Mouse (Mus musculus) midbrain, embryonic 10.5 days (tissue): Measurements from ENCODE around the gene Nup85. TPM values are rescaled to one million over a fixed set of nuclear protein-coding genes. Genes with fewer than 3 reads are reported as not detected.
A peak's percentile ranks its signal among the peaks of the same experiment; 100 is the strongest.

Source experiments
- DNase-seq: peaks from one replicate; pipeline ENCODE4 v3.0.0-alpha.2; 2017; ENCODE audit warnings: low spot score
- H3K27ac ChIP-seq: fragments of 300-500 bp; sonication (generic); replicated peaks from 2 replicates; pipeline ENCODE4 v1.5.1; 2016; ENCODE audit warnings: mild to moderate bottlenecking
- H3K27me3 ChIP-seq: fragments of 300-500 bp; sonication (generic); 2 replicates; pipeline ENCODE4 v1.6.1; 2016; ENCODE audit warnings: low read depth, mild to moderate bottlenecking; ENCODE audit not compliant: poor library complexity, severe bottlenecking
- H3K36me3 ChIP-seq: fragments of 300-500 bp; sonication (generic); 2 replicates; pipeline ENCODE4 v1.6.1; 2016; ENCODE audit warnings: mild to moderate bottlenecking, moderate library complexity
- H3K4me1 ChIP-seq: fragments of 300-500 bp; sonication (generic); 2 replicates; pipeline ENCODE4 v1.6.1; 2016
- H3K4me3 ChIP-seq: fragments of 300-500 bp; sonication (generic); 2 replicates; pipeline ENCODE4 v1.5.1; 2016; ENCODE audit warnings: mild to moderate bottlenecking, moderate library complexity
- H3K9me3 ChIP-seq: fragments of 300-500 bp; sonication (generic); replicated peaks from 2 replicates; pipeline ENCODE4 v1.6.1; 2016; ENCODE audit warnings: mild to moderate bottlenecking
- WGBS: fragments of 180-500 bp; shearing (Covaris S2); methylation state at CpG from one replicate; pipeline ENCODE4 v1.1.7; 2016; 5-methylcytosine and 5-hydroxymethylcytosine counted together
- polyA plus RNA-seq: library from polyadenylated mRNA; unstranded; fragments of >200 nt; fragmentation: Nextera tagmentation; extraction: Ambion mirVana; gene quantifications from 2 replicates; pipeline ENCODE4 v1.2.1, GENCODE M21; 2016

Nup85 gene
- polyA plus RNA-seq, 1 experiment from 2014 or later, result 265 TPM

- no peak overlapping the region for H3K4me3 ChIP-seq
- H3K27ac ChIP-seq, result no peak overlapping the region
- 94% methylated on average over 9 of the region's 9 CpGs for WGBS
- H3K4me1 ChIP-seq, result no peaks in the 10 kb centered on the region
- H3K27me3 ChIP-seq, result no peaks in the 10 kb centered on the region
- H3K9me3 ChIP-seq, result no peaks in the 10 kb centered on the region
- peaks cover 97% of the 10 kb centered on the region for H3K36me3 ChIP-seq
- DNase-seq, result no peak
These were observed 22.2 kb downstream of the Nup85 start for GRCm38 (mm10) chr11:115586403-115586802.

- Histone ChIP-seq H3K4me3 (no peak overlapping the region), H3K4me1 (no peaks in the 10 kb centered on the region), H3K9me3 (no peaks in the 10 kb centered on the region), H3K36me3 (peaks cover 97% of the 10 kb centered on the region), H3K27me3 (no peaks in the 10 kb centered on the region), H3K27ac (no peak overlapping the region)
- 85% methylated on average over 9 of the region's 9 CpGs for whole genome bisulfite sequencing
- no peak for DNase-seq
These were observed 23.8 kb downstream of the Nup85 start for GRCm38 (mm10) chr11:115587984-115588383.

GRCm38 (mm10) chr11:115590526-115591075 is 26.4 kb downstream of the Nup85 start:
- Histone ChIP-seq H3K4me3 (no peak overlapping the region), H3K9me3 (no peaks in the 10 kb centered on the region), H3K4me1 (no peaks in the 10 kb centered on the region), H3K36me3 (peaks cover 97% of the 10 kb centered on the region), H3K27me3 (no peaks in the 10 kb centered on the region), H3K27ac (no peak overlapping the region)
- 91% methylated on average over 2 of the region's 2 CpGs for WGBS
- DNase-seq, result no peak

- peaks cover 98% of the 10 kb centered on the region for H3K36me3 ChIP-seq
- no peak overlapping the region for H3K4me3 ChIP-seq
- no peaks in the 10 kb centered on the region for H3K9me3 ChIP-seq
- H3K27ac ChIP-seq, result no peak overlapping the region
- 93% methylated on average over 3 of the region's 3 CpGs for WGBS
- H3K27me3 ChIP-seq, result no peaks in the 10 kb centered on the region
- DNase-seq, result no peak
- no peaks in the 10 kb centered on the region for H3K4me1 ChIP-seq
These were observed 31.0 kb downstream of the Nup85 start for GRCm38 (mm10) chr11:115595209-115595608.

GRCm38 (mm10) chr11:115598309-115598708 is 34.1 kb downstream of the Nup85 start:
- H3K36me3 ChIP-seq, result peaks cover 88% of the 10 kb centered on the region

GRCm38 (mm10) chr11:115599722-115600121 is 35.5 kb downstream of the Nup85 start:
- Histone ChIP-seq H3K27me3 (no peaks in the 10 kb centered on the region), H3K4me1 (peaks cover 21% of the 10 kb centered on the region), H3K27ac (no peak overlapping the region), H3K4me3 (no peak overlapping the region), H3K36me3 (peaks cover 73% of the 10 kb centered on the region), H3K9me3 (no peaks in the 10 kb centered on the region)
- no peak for DNase-seq
- 94% methylated on average over 7 of the region's 7 CpGs for WGBS

More at GRCm38 (mm10) chr11:115598309-115598708, 34.1 kb downstream of the Nup85 start:
- DNase-seq, result no peak
- Histone ChIP-seq H3K4me3 (no peak overlapping the region), H3K27me3 (no peaks in the 10 kb centered on the region), H3K4me1 (peaks cover 16% of the 10 kb centered on the region), H3K27ac (no peak overlapping the region), H3K9me3 (no peaks in the 10 kb centered on the region)
- 96% methylated on average over 4 of the region's 4 CpGs for WGBS

- 96% methylated on average over 15 of the region's 15 CpGs for WGBS
- peaks cover 71% of the 10 kb centered on the region for H3K36me3 ChIP-seq
These were observed 36.5 kb downstream of the Nup85 start for GRCm38 (mm10) chr11:115600743-115601142.

GRCm38 (mm10) chr11:115601174-115601573 is 36.9 kb downstream of the Nup85 start:
- Histone ChIP-seq H3K27ac (no peak overlapping the region), H3K4me3 (no peak overlapping the region), H3K9me3 (no peaks in the 10 kb centered on the region), H3K27me3 (no peaks in the 10 kb centered on the region), H3K4me1 (peaks cover 33% of the 10 kb centered on the region), H3K36me3 (peaks cover 71% of the 10 kb centered on the region)
- DNase-seq, result no peak
- WGBS, result 96% methylated on average over 4 of the region's 4 CpGs

More at GRCm38 (mm10) chr11:115600743-115601142, 36.5 kb downstream of the Nup85 start:
- H3K4me3 ChIP-seq, result no peak overlapping the region
- no peaks in the 10 kb centered on the region for H3K9me3 ChIP-seq
- peaks cover 31% of the 10 kb centered on the region for H3K4me1 ChIP-seq
- no peak overlapping the region for H3K27ac ChIP-seq
- no peaks in the 10 kb centered on the region for H3K27me3 ChIP-seq
- no peak for DNase-seq

- H3K27me3 ChIP-seq, result no peaks in the 10 kb centered on the region
- no peaks in the 10 kb centered on the region for H3K9me3 ChIP-seq
- peak overlapping the region; percentile 100 for H3K4me3 ChIP-seq
- H3K36me3 ChIP-seq, result peaks cover 71% of the 10 kb centered on the region
- H3K4me1 ChIP-seq, result peaks cover 33% of the 10 kb centered on the region
- H3K27ac ChIP-seq, result peak overlapping the region; percentile 97
- no peak for DNase-seq
- 8% methylated on average over 15 of the region's 15 CpGs for WGBS
These were observed 38.9 kb downstream of the Nup85 start for GRCm38 (mm10) chr11:115603128-115603475.

- peaks cover 71% of the 10 kb centered on the region for H3K36me3 ChIP-seq
- peak; percentile 89 for DNase-seq
- no peaks in the 10 kb centered on the region for H3K27me3 ChIP-seq
- peak within 1 kb of the TSS; percentile 97 for H3K27ac ChIP-seq
- H3K9me3 ChIP-seq, result no peaks in the 10 kb centered on the region
- H3K4me3 ChIP-seq, result peak within 1 kb of the TSS; percentile 100
- under 1% methylated on average over 92 of the region's 93 CpGs for WGBS
- peaks cover 33% of the 10 kb centered on the region for H3K4me1 ChIP-seq
These were observed 39.5 kb downstream of the Nup85 start, which contains the start of the genes Mrps7 and Gga3 for GRCm38 (mm10) chr11:115603476-115604303. Mrps7 (plus strand) TSS chr11:115603925. Gga3 (minus strand) TSS chr11:115604051.

- H3K4me1 ChIP-seq, result peaks cover 33% of the 10 kb centered on the region
- H3K9me3 ChIP-seq, result no peaks in the 10 kb centered on the region
- WGBS, result under 1% methylated on average over 26 of the region's 26 CpGs
- H3K36me3 ChIP-seq, result peaks cover 71% of the 10 kb centered on the region
- H3K27ac ChIP-seq, result peak overlapping the region; percentile 97
- no peak for DNase-seq
- H3K27me3 ChIP-seq, result no peaks in the 10 kb centered on the region
- H3K4me3 ChIP-seq, result peak overlapping the region; percentile 100
These were observed 40.1 kb downstream of the Nup85 start for GRCm38 (mm10) chr11:115604304-115604696.

GRCm38 (mm10) chr11:115606733-115607132 is 42.5 kb downstream of the Nup85 start:
- DNase-seq, result no peak
- H3K27me3 ChIP-seq, result no peaks in the 10 kb centered on the region; the same call in 1 of the 2 replicates
- H3K36me3 ChIP-seq, result peaks cover 55% of the 10 kb centered on the region
- no peak overlapping the region for H3K4me3 ChIP-seq
- H3K4me1 ChIP-seq, result peaks cover 39% of the 10 kb centered on the region
- no peak overlapping the region for H3K27ac ChIP-seq
- H3K9me3 ChIP-seq, result no peaks in the 10 kb centered on the region
- 97% methylated on average over 18 of the region's 18 CpGs for WGBS
